Mouse (Mus musculus) heart, embryonic 15.5 days (tissue): ENCODE results near the gene Bank1. TPM values are rescaled to one million over a fixed set of nuclear protein-coding genes. Genes with fewer than 3 reads are reported as not detected.
"Not testable (repeated sequence)": the region's sequence is repeated elsewhere in the genome, so short reads cannot be mapped to it uniquely, and the experiment has no call there.

ENCODE experiments used
- ATAC-seq: fragments of 200-750 bp; cut with Nextera tagmentation; replicated peaks from 2 replicates; pipeline ENCODE4 v1.8.0; 2017; ENCODE audit warnings: low read depth, moderate TSS enrichment; ENCODE audit not compliant: insufficient number of reproducible peaks, insufficient read depth, low FRiP score
- H3K27ac ChIP-seq: fragments of 300-500 bp; sonication (generic); 2 replicates; pipeline ENCODE4 v1.5.1; 2015; ENCODE audit warnings: mild to moderate bottlenecking, inconsistent platforms
- H3K27me3 ChIP-seq: fragments of 300-500 bp; sonication (generic); 2 replicates; pipeline ENCODE4 v1.6.1; 2015; ENCODE audit warnings: inconsistent platforms
- H3K36me3 ChIP-seq: fragments of 300-500 bp; sonication (generic); 2 replicates; pipeline ENCODE4 v1.6.1; 2015; ENCODE audit warnings: mild to moderate bottlenecking, inconsistent platforms
- H3K4me1 ChIP-seq: fragments of 300-500 bp; sonication (generic); replicated peaks from 2 replicates; pipeline ENCODE4 v1.6.1; 2015; ENCODE audit warnings: inconsistent platforms
- H3K4me2 ChIP-seq: fragments of 300-500 bp; sonication (generic); 2 replicates; pipeline ENCODE4 v1.6.1; 2015; ENCODE audit warnings: inconsistent platforms, mild to moderate bottlenecking, moderate library complexity
- H3K4me3 ChIP-seq: fragments of 300-500 bp; sonication (generic); 2 replicates; pipeline ENCODE4 v1.5.1; 2015; ENCODE audit warnings: mild to moderate bottlenecking, inconsistent platforms
- H3K9ac ChIP-seq: fragments of 300-500 bp; sonication (generic); 2 replicates; pipeline ENCODE4 v1.6.1; 2015; ENCODE audit warnings: mild to moderate bottlenecking, inconsistent platforms
- H3K9me3 ChIP-seq: fragments of 300-500 bp; sonication (generic); replicated peaks from 2 replicates; pipeline ENCODE4 v1.6.1; 2016; ENCODE audit warnings: inconsistent platforms
- WGBS: fragments of 180-500 bp; shearing (Covaris S2); methylation state at CpG from one replicate; pipeline ENCODE4 v1.1.7; 2015; ENCODE audit warnings: mixed read lengths; 5-methylcytosine and 5-hydroxymethylcytosine counted together
- polyA plus RNA-seq: library from polyadenylated mRNA; unstranded; fragments of >200 nt; fragmentation: Nextera tagmentation; extraction: Ambion mirVana; gene quantifications from 2 replicates; pipeline ENCODE4 v1.2.1, GENCODE M21; 2015

The Bank1 gene
- polyA plus RNA-seq, 1 experiment from 2014 or later, result 0.34 TPM

DNA sequence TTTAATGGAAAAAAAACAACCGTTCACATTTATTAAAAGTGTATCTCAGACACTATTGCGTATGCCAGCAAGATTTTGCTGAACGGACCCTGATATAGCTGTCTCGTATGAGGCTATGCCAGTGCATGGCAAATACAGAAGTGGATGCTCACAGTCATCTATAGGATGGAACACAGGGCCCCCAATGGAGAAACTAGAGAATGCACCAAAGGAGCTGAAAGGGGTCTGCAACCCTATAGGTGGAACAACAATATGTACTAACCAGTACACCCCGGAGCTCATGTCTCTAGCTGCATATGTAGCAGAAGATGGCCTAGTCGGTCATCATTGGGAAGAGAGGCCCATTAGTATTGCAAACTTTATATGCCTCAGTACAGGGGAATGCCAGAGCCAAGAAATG lies 1.1 kb downstream of the Bank1 start:
- not testable (repeated sequence) for ATAC-seq, H3K36me3 ChIP-seq, H3K4me1 ChIP-seq, H3K4me2 ChIP-seq, H3K27ac ChIP-seq, H3K9me3 ChIP-seq, H3K4me3 ChIP-seq, H3K27me3 ChIP-seq, H3K9ac ChIP-seq
- 93% methylated on average over 6 of the region's 6 CpGs for WGBS

DNA sequence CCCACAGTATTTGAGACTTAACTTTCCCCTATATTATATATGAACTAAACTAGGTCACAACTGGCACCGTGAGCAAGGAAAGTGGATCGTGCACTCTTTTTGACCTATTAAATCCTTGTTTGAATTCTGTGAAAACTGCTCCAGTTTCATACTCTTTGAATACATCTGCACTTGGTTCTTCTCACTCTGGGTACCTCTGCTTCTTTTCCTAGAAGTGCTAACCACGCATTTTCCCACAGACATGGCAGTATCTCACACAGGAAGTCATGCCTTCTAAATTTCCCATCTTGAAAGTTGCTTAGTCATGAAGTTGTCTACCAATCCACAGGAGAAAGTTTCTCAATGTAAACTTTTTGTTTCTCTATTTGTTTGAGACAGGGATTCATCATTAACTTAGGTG lies 3.9 kb downstream of the Bank1 start:
- H3K4me3 ChIP-seq, result no peak overlapping the region
- no peaks in the 10 kb centered on the region for H3K36me3 ChIP-seq
- 86% methylated on average over 3 of the region's 3 CpGs for WGBS
- no peak overlapping the region for H3K9ac ChIP-seq
- no peaks in the 10 kb centered on the region for H3K4me1 ChIP-seq
- H3K9me3 ChIP-seq, result no peaks in the 10 kb centered on the region
- ATAC-seq, result no peak
- H3K27ac ChIP-seq, result no peak overlapping the region
- no peaks in the 10 kb centered on the region for H3K27me3 ChIP-seq
- no peak overlapping the region for H3K4me2 ChIP-seq

DNA sequence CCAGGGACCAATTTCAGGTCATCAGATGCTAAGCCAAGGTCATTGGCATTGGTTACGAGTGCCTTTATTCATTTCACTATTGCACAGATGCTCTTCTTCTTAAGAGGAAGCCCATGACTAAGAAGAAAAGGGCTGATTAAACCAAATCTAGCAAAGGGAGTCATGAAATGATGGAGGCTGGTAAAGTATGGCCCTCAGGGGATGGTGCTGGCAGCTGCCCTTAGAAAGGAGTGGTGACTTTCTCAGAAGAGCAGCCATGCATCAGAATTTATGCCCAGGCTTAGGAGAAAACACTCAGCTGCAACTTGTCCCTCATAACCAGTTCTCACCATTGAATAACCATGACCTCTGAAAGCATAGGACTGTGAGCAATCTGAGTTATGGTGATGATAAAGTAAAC lies 17.4 kb downstream of the Bank1 start:
- H3K4me1 ChIP-seq, result no peaks in the 10 kb centered on the region
- H3K9ac ChIP-seq, result no peak overlapping the region
- no peak overlapping the region for H3K4me3 ChIP-seq
- no peaks in the 10 kb centered on the region for H3K27me3 ChIP-seq
- no peak overlapping the region for H3K27ac ChIP-seq
- no peak for ATAC-seq
- no peaks in the 10 kb centered on the region for H3K9me3 ChIP-seq
- whole genome bisulfite sequencing, result 79% methylated on average over 1 of the region's 1 CpGs
- no peak overlapping the region for H3K4me2 ChIP-seq
- H3K36me3 ChIP-seq, result no peaks in the 10 kb centered on the region

DNA sequence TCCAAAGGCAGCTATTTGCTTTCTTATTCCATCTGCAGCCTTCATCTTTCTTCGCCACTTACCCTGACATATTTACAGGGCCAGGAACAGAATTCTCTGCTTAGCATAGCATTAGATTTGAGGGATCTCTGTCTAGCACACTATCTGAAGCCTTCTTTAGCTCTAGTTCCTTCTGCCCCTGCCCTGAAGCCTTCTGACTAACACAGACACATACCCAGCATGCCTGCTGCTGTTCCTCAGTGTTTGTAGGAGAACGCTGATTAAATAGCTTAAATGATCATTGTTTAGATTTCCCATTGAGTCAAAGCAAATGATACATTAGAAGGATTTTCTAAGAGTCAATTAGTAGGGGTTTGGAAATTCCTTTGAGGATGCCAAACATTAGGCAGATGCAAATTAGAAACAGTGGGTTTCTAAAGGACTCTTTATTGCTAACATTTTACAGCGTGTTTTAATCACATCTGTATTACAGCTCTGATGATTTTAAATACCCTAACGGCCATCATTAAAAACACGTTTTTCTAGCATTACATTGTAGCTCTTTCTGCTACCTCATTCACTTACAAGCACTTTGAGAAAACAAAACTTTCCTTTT lies 19.2 kb downstream of the Bank1 start:
- no peak overlapping the region for H3K4me3 ChIP-seq
- ATAC-seq, result no peak
- no peaks in the 10 kb centered on the region for H3K36me3 ChIP-seq
- no peak overlapping the region for H3K9ac ChIP-seq
- H3K4me2 ChIP-seq, result no peak overlapping the region
- no peaks in the 10 kb centered on the region for H3K4me1 ChIP-seq
- no peaks in the 10 kb centered on the region for H3K9me3 ChIP-seq
- WGBS, result 72% methylated on average over 5 of the region's 5 CpGs
- H3K27me3 ChIP-seq, result no peaks in the 10 kb centered on the region
- no peak overlapping the region for H3K27ac ChIP-seq

DNA sequence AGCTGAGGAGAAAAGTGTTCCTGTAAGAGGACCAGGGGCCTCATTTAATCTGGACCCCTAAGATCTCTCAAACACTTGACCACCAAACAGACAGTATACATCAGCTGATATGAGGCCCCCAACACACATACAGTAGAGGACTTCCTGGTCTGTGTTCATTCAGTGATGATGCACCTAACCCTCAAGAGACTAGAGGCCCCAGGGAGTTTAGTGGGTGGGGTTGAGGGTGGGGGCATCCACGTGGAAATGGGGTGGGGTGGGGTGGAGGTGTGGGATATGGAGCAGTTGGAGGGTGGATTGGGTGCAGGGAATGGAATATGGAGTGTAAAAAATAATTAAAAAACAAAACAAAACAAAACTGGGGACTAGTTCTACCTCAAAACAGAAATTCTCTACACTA lies 23.3 kb downstream of the Bank1 start:
- Histone ChIP-seq H3K9ac (no peak overlapping the region), H3K27ac (no peak overlapping the region)
- 50% methylated on average over 1 of the region's 1 CpGs for WGBS

DNA sequence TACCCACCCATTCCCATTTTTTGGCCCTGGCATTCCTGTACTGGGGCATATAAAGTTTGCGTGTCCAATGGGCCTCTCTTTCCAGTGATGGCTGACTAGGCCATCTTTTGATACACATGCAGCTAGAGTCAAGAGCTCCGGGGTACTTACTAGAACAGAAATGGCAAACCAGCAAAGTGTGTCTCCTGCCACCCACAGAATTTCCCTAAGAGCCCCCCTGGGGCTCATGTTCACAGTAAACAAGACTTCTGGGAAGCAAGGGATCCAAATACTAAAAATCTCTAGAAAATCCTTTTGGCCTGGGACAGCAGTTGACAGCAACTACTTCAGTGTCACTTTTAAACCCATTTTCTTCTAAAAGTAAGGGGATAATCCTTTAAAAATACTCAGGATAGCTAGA lies 25.1 kb downstream of the Bank1 start:
- H3K36me3 ChIP-seq, H3K9ac ChIP-seq, H3K27ac ChIP-seq, H3K4me1 ChIP-seq, H3K9me3 ChIP-seq, H3K27me3 ChIP-seq, H3K4me2 ChIP-seq, H3K4me3 ChIP-seq, ATAC-seq: not testable (repeated sequence)
- WGBS, result 90% methylated on average over 2 of the region's 2 CpGs

More for the DNA sequence above, 23.3 kb downstream of the Bank1 start:
- no peak overlapping the region for H3K4me3 ChIP-seq
- no peak overlapping the region for H3K4me2 ChIP-seq
- no peaks in the 10 kb centered on the region for H3K27me3 ChIP-seq
- no peaks in the 10 kb centered on the region for H3K9me3 ChIP-seq
- ATAC-seq, result no peak
- no peaks in the 10 kb centered on the region for H3K4me1 ChIP-seq
- H3K36me3 ChIP-seq, result no peaks in the 10 kb centered on the region

DNA sequence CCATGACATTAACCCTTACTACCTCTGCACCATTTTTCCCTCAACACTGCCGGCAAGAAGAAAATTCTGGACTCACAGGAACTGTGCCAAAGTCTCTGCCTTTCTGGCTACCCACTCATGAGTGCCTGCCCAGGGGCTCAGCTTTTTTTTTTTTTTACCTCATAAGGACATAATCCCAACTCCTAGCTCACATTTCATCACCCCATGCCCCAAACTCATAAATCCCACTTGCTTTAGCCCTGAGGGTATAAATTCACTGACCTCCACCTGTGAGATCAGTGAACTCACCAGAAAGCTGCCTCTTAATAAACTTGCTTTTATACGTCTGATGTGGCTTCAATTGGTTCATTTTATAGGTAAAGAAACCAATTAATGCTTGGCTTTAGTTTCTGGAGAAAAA lies 28.5 kb downstream of the Bank1 start:
- H3K4me2 ChIP-seq, result no peak overlapping the region
- 86% methylated on average over 2 of the region's 2 CpGs for WGBS
- no peak for ATAC-seq

DNA sequence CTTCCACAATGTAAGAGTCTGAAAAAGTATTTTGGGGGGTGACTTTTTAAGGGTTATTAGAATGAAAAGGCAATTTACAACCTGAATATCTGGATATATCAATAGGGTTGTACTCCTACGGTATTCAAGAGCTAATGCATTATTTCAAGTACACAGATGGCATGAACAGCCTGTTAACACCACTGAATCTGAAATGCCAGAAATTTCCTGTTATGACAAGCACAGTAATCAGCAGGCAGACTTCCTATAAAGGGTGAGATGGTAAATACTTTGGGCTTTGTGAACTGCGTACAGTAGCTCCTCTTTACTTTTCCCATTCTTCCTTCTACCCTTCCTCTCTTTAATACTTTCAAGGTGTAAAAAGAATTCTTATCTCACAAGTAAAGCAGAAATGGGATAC lies 30.6 kb downstream of the Bank1 start:
- no peaks in the 10 kb centered on the region for H3K4me1 ChIP-seq
- no peaks in the 10 kb centered on the region for H3K27me3 ChIP-seq
- H3K9ac ChIP-seq, result no peak overlapping the region
- 50% methylated on average over 2 of the region's 2 CpGs for WGBS
- H3K36me3 ChIP-seq, result no peaks in the 10 kb centered on the region
- no peak overlapping the region for H3K4me2 ChIP-seq
- no peak overlapping the region for H3K4me3 ChIP-seq
- no peaks in the 10 kb centered on the region for H3K9me3 ChIP-seq
- H3K27ac ChIP-seq, result no peak overlapping the region
- no peak for ATAC-seq

More for the DNA sequence above, 28.5 kb downstream of the Bank1 start:
- H3K4me1 ChIP-seq, result no peaks in the 10 kb centered on the region
- no peak overlapping the region for H3K4me3 ChIP-seq
- H3K9ac ChIP-seq, result no peak overlapping the region
- no peaks in the 10 kb centered on the region for H3K36me3 ChIP-seq
- H3K27me3 ChIP-seq, result no peaks in the 10 kb centered on the region
- no peak overlapping the region for H3K27ac ChIP-seq
- H3K9me3 ChIP-seq, result no peaks in the 10 kb centered on the region

DNA sequence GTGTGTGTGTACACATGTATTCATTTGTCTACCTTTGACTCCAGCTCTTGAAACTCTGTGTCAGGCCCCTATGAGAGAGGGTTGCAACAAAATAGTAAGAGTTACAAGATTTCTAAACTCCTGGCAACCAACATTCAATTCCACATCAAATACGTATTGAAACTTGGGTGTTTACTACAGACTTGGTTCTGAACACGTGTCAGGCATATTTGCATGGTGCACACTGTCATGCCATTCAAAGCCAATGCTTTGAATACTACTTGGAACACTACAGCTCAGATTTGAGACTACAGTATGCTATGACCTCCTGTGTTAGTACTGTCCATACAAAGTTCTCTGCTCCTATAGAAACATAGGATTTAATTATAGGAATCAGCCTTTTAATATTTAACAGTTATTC lies 38.0 kb downstream of the Bank1 start:
- H3K27me3 ChIP-seq, result no peaks in the 10 kb centered on the region
- ATAC-seq, result no peak
- WGBS, result 79% methylated on average over 2 of the region's 2 CpGs
- no peak overlapping the region for H3K27ac ChIP-seq
- no peaks in the 10 kb centered on the region for H3K9me3 ChIP-seq
- no peaks in the 10 kb centered on the region for H3K4me1 ChIP-seq
- no peak overlapping the region for H3K4me3 ChIP-seq
- H3K4me2 ChIP-seq, result no peak overlapping the region
- no peaks in the 10 kb centered on the region for H3K36me3 ChIP-seq
- H3K9ac ChIP-seq, result no peak overlapping the region

DNA sequence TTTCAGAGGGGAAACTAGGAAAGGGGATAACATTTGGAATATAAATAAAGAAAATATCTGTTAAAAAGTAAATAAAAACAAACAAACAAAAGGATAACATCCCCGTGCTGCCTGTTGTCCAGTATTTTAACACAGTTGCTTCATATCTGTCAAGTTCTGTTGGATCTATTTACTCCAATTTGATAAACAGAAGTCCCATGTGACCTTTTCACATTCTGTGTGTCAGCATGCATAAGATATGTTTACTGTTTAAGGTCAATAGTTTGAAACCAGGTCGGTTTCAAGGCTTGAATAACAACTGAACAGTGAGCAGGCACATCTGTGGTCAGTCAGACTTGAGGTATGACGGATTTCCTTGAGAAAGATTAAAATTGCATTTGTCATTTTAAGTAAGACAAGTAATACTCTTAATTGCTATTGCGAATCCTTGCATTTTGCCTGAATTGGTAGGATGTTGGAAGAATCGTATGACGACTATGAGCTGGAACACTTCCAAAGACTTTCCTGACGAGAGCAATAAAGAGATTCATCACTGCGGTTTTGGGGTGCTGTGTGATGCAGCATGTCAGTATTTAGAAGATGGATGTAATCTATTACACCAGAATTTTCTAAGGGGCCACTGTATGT lies 60.8 kb downstream of the Bank1 start:
- H3K4me3 ChIP-seq, result no peak overlapping the region
- no peaks in the 10 kb centered on the region for H3K9me3 ChIP-seq
- H3K36me3 ChIP-seq, result no peaks in the 10 kb centered on the region
- ATAC-seq, result no peak
- H3K4me1 ChIP-seq, result no peaks in the 10 kb centered on the region
- WGBS, result 70% methylated on average over 8 of the region's 8 CpGs
- H3K27ac ChIP-seq, result no peak overlapping the region
- H3K9ac ChIP-seq, result no peak overlapping the region
- H3K4me2 ChIP-seq, result no peak overlapping the region
- no peaks in the 10 kb centered on the region for H3K27me3 ChIP-seq

DNA sequence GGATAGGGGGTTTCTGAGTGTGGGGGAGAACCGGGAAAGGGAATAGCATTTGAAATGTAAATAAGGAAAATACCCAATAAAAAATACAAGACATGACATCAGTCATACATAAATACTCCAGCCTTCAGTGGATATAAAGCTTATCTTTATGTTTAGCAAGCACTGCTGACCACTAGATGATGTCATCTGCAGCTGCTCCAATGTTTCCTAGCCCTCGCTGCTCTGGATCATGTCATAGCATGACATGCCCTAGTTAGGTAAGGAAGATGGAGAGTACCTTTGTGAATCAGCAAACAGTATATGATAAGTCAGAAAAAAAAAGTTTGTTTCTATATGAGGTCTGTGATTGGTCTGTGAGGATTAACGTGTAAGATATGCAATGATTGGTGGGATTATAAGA lies 68.1 kb downstream of the Bank1 start:
- H3K4me1 ChIP-seq, result no peaks in the 10 kb centered on the region
- H3K36me3 ChIP-seq, result no peaks in the 10 kb centered on the region
- H3K4me3 ChIP-seq, result no peak overlapping the region
- WGBS, result 57% methylated on average over 3 of the region's 3 CpGs
- no peaks in the 10 kb centered on the region for H3K27me3 ChIP-seq
- no peaks in the 10 kb centered on the region for H3K9me3 ChIP-seq
- H3K4me2 ChIP-seq, result no peak overlapping the region
- H3K27ac ChIP-seq, result no peak overlapping the region
- no peak overlapping the region for H3K9ac ChIP-seq
- no peak for ATAC-seq

DNA sequence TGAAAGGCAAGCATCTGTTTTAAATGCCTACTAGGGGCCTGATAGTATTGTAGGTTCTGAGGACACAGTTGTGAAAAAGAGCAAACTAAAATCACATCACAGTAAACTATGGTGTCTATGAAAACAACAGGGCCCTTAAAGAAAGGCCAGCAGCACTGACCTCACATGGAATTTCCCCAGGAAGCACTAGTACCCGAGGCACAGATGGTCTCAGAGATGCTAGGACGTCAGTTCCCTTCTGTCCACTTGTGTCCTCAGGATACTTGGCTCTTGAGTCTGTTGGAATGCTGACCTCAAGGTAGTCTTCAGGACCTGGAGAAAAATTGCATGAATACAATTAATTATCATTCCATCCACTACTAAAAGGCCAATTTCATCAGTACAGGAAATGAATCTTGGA lies 71.2 kb downstream of the Bank1 start:
- no peak overlapping the region for H3K4me3 ChIP-seq
- no peak for ATAC-seq
- no peak overlapping the region for H3K9ac ChIP-seq
- WGBS, result 39% methylated on average over 2 of the region's 2 CpGs
- H3K9me3 ChIP-seq, result no peaks in the 10 kb centered on the region
- no peak overlapping the region for H3K4me2 ChIP-seq
- no peak overlapping the region for H3K27ac ChIP-seq
- H3K27me3 ChIP-seq, result no peaks in the 10 kb centered on the region
- no peaks in the 10 kb centered on the region for H3K36me3 ChIP-seq
- no peaks in the 10 kb centered on the region for H3K4me1 ChIP-seq
